Mouse (Mus musculus): ENCODE results near the gene 4933415F23Rik. TPM values are rescaled to one million over a fixed set of nuclear protein-coding genes. Genes with fewer than 3 reads are reported as not detected.

The 4933415F23Rik gene
- total and polyA plus RNA-seq, 3 experiments = not detected

- H3K9ac ChIP-seq (ENCODE audit: insufficient read depth, low read depth) = no peak overlapping the region
- no peak for DNase-seq (ENCODE audit: extremely low read depth)
Observed at GRCm38 (mm10) chr1:23064717-23065475, 37.2 kb downstream of the 4933415F23Rik start.

GRCm38 (mm10) chr1:23063946-23064345 is 38.1 kb downstream of the 4933415F23Rik start:
- in situ Hi-C loops (cut with MboI; ENCODE audit: low pct_ligation_motif_present, low pct_unique_long_range_greater_than_20kb, low sequenced_read_pairs) = no loop called here
- DNase-seq (ENCODE audit: extremely low read depth) = no peak
- dilution Hi-C loops (cut with MboI; ENCODE audit: extremely low pct_ligation_motif_present, extremely low pct_unique_long_range_greater_than_20kb, low sequenced_read_pairs) = no loop called here

More at GRCm38 (mm10) chr1:23064717-23065475, 37.2 kb downstream of the 4933415F23Rik start:
- no peaks in the 10 kb centered on the region for H3K27me3 ChIP-seq (replicated peaks)
- no peak overlapping the region for H3K27ac ChIP-seq (ENCODE audit: insufficient read depth, low read depth)
- in situ Hi-C loops (cut with MboI; ENCODE audit: low pct_ligation_motif_present, low pct_unique_long_range_greater_than_20kb, low sequenced_read_pairs) = no loop called here
- H3K4me3 ChIP-seq (replicated peaks in 1 of 3; ENCODE audit: low read depth in 2 of 3, low read length in 2 of 3, poor library complexity in 1 of 3) = no peak overlapping the region
- no peaks in the 10 kb centered on the region for H3K4me1 ChIP-seq (ENCODE audit: control insufficient read depth in 1 of 2, insufficient read depth in 2 of 2)
- H3K79me2 ChIP-seq (replicated peaks; ENCODE audit: control insufficient read depth, extremely low read depth, insufficient read depth, poor library complexity, severe bottlenecking) = no peaks in the 10 kb centered on the region
- TF ChIP-seq MYC (IDR thresholded peaks at IDR 0.05; ENCODE audit: low read depth, low read length) (no peak), UBTF (IDR thresholded peaks at IDR 0.05; ENCODE audit: low read depth, low read length) (no peak), ETS1 (conservative IDR thresholded peaks at IDR 0.05; ENCODE audit: low read depth, low read length) (no peak)
- no peak overlapping the region for H3K4me2 ChIP-seq (ENCODE audit: insufficient read depth, low read depth, poor library complexity, severe bottlenecking)
- dilution Hi-C loops (cut with MboI; ENCODE audit: extremely low pct_ligation_motif_present, extremely low pct_unique_long_range_greater_than_20kb, low sequenced_read_pairs) = no loop called here
- H3K9me3 ChIP-seq (replicated peaks; ENCODE audit: low read length) = no peaks in the 10 kb centered on the region
- no peaks in the 10 kb centered on the region for H3K36me3 ChIP-seq (replicated peaks in 1 of 2; ENCODE audit: control insufficient read depth in 1 of 2, insufficient read depth in 1 of 2, low read length in 1 of 2)

More at GRCm38 (mm10) chr1:23063946-23064345, 38.1 kb downstream of the 4933415F23Rik start:
- no peak overlapping the region for H3K9ac ChIP-seq (ENCODE audit: insufficient read depth, low read depth)
- H3K4me3 ChIP-seq (replicated peaks in 1 of 3; ENCODE audit: low read depth in 2 of 3, low read length in 2 of 3, poor library complexity in 1 of 3) = no peak overlapping the region
- no peak overlapping the region for H3K4me2 ChIP-seq (ENCODE audit: insufficient read depth, low read depth, poor library complexity, severe bottlenecking)
- no peak overlapping the region for H3K27ac ChIP-seq (ENCODE audit: insufficient read depth, low read depth)
- no peaks in the 10 kb centered on the region for H3K79me2 ChIP-seq (replicated peaks; ENCODE audit: control insufficient read depth, extremely low read depth, insufficient read depth, poor library complexity, severe bottlenecking)
- no peaks in the 10 kb centered on the region for H3K36me3 ChIP-seq (replicated peaks in 1 of 2; ENCODE audit: control insufficient read depth in 1 of 2, insufficient read depth in 1 of 2, low read length in 1 of 2)
- H3K4me1 ChIP-seq (ENCODE audit: control insufficient read depth in 1 of 2, insufficient read depth in 2 of 2) = no peaks in the 10 kb centered on the region
- TF ChIP-seq POLR2A (IDR thresholded peaks at IDR 0.05; ENCODE audit: low read depth, low read length) (no peak), CTCF (conservative IDR thresholded peaks at IDR 0.05 in 1 of 2, IDR thresholded peaks at IDR 0.05 in 1 of 2; ENCODE audit: low read depth in 2 of 2, low read length in 2 of 2) (no peak), CHD1 (IDR thresholded peaks at IDR 0.05; ENCODE audit: low read depth, low read length) (no peak), GABPA (IDR thresholded peaks at IDR 0.05; ENCODE audit: insufficient replicate concordance, low read depth, low read length) (no peak), ELF1 (IDR thresholded peaks at IDR 0.05; ENCODE audit: low read depth, low read length) (no peak), TBP (conservative IDR thresholded peaks at IDR 0.05; ENCODE audit: low read depth, low read length) (no peak), CHD2 (IDR thresholded peaks at IDR 0.05; ENCODE audit: low read length) (no peak), MAZ (IDR thresholded peaks at IDR 0.05; ENCODE audit: low read depth, low read length) (no peak), IRF4 (IDR thresholded peaks at IDR 0.05; ENCODE audit: low read depth, low read length) (no peak), POLR2AphosphoS2 (IDR thresholded peaks at IDR 0.05; ENCODE audit: low read depth, low read length) (no peak), HCFC1 (IDR thresholded peaks at IDR 0.05; ENCODE audit: low read depth, low read length) (no peak), JUND (conservative IDR thresholded peaks at IDR 0.05; ENCODE audit: low read depth, low read length) (no peak), NRF1 (IDR thresholded peaks at IDR 0.05; ENCODE audit: low read depth, low read length) (no peak), MYC (IDR thresholded peaks at IDR 0.05; ENCODE audit: low read depth, low read length) (no peak), UBTF (IDR thresholded peaks at IDR 0.05; ENCODE audit: low read depth, low read length) (no peak), RAD21 (IDR thresholded peaks at IDR 0.05; ENCODE audit: low read depth, low read length) (no peak), E2F4 (IDR thresholded peaks at IDR 0.05; ENCODE audit: insufficient replicate concordance, low read depth, low read length) (no peak), USF1 (IDR thresholded peaks at IDR 0.05; ENCODE audit: low read depth, low read length) (no peak), JUN (IDR thresholded peaks at IDR 0.05; ENCODE audit: insufficient read depth, low read depth, low read length) (no peak)
- no peaks in the 10 kb centered on the region for H3K27me3 ChIP-seq (replicated peaks)
- no peaks in the 10 kb centered on the region for H3K9me3 ChIP-seq (replicated peaks; ENCODE audit: low read length)

Measured in CH12.LX (cell line).